Mouse (Mus musculus) testis, adult 2 months (tissue): ENCODE data around the gene Dst. TPM values are rescaled to one million over a fixed set of nuclear protein-coding genes. Genes with fewer than 3 reads are reported as not detected.

Experiments used
- H3K27ac ChIP-seq: fragments of 200-500 bp; 2 replicates; pipeline ENCODE4 v1.5.1; 2012; ENCODE audit warnings: low read depth, low read length; ENCODE audit not compliant: control insufficient read depth, insufficient read depth
- H3K27me3 ChIP-seq: fragments of 200-500 bp; 2 replicates; pipeline ENCODE4 v1.6.1; 2012; ENCODE audit warnings: mild to moderate bottlenecking, low read length, moderate library complexity; ENCODE audit not compliant: control insufficient read depth, insufficient read depth
- H3K36me3 ChIP-seq: fragments of 200-500 bp; 2 replicates; pipeline ENCODE4 v1.6.1; 2012; ENCODE audit warnings: mild to moderate bottlenecking, low read length; ENCODE audit not compliant: control insufficient read depth, insufficient read depth
- H3K4me1 ChIP-seq: fragments of 200-500 bp; 2 replicates; pipeline ENCODE4 v1.6.1; 2012; ENCODE audit warnings: low read length; ENCODE audit not compliant: control insufficient read depth, insufficient read depth
- H3K4me3 ChIP-seq: fragments of 200-500 bp; 2 replicates; pipeline ENCODE4 v1.5.1; 2012; ENCODE audit warnings: low read depth, mild to moderate bottlenecking, low read length, moderate library complexity, mixed read lengths; ENCODE audit not compliant: control insufficient read depth
- CTCF ChIP-seq: fragments of 200-500 bp; IDR thresholded peaks from 2 replicates; pipeline ENCODE4 v1.5.1; 2012; ENCODE audit warnings: low read depth, mild to moderate bottlenecking, inconsistent platforms, low read length, moderate library complexity; ENCODE audit not compliant: control insufficient read depth, insufficient read depth, insufficient replicate concordance
- POLR2A ChIP-seq: fragments of 200-500 bp; IDR thresholded peaks from 2 replicates; pipeline ENCODE4 v1.6.1; 2012; ENCODE audit warnings: low read depth, mild to moderate bottlenecking, inconsistent platforms, low read length, moderate library complexity; ENCODE audit not compliant: control insufficient read depth
- polyA plus RNA-seq: library from polyadenylated mRNA; depleted of rRNA; stranded (reverse); fragments of >200 nt; gene quantifications from 2 replicates; pipeline ENCODE4 v1.2.3, GENCODE M21; 2012

Dst gene
- polyA plus RNA-seq, 1 experiment, result 33.0 TPM

DNA sequence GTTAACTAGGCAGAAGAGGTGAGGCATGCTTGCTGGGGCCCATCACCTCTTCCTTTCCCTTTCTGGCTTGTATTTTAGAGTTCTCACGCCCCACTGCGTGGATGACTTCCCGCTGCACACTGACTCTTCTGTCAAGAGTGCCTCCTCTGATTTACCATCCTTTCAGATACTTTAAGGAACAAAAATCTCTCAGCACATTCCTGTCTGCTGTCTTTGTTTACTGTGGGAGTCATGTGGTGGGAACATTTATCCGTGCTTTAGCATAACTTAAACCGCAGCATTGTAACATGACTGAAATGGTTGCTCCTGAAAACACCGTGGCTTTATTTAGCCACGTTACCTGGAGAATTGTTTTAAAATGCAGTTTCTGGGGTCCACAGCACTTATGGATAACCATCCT lies 182.7 kb downstream of the Dst start:
- Histone ChIP-seq H3K27me3 (no peaks in the 10 kb centered on the region), H3K27ac (no peak overlapping the region), H3K36me3 (no peaks in the 10 kb centered on the region), H3K4me3 (no peak overlapping the region), H3K4me1 (no peaks in the 10 kb centered on the region)
- no peak for TF ChIP-seq POLR2A
- TF ChIP-seq CTCF, result no peak

GRCm38 (mm10) chr1:34093652-34094051 lies 185.6 kb downstream of the Dst start:
- H3K27ac ChIP-seq, result no peak overlapping the region
- H3K4me1 ChIP-seq, result no peaks in the 10 kb centered on the region
- no peaks in the 10 kb centered on the region for H3K36me3 ChIP-seq
- TF ChIP-seq POLR2A, result no peak
- TF ChIP-seq CTCF, result no peak
- H3K27me3 ChIP-seq, result no peaks in the 10 kb centered on the region
- no peak overlapping the region for H3K4me3 ChIP-seq

DNA sequence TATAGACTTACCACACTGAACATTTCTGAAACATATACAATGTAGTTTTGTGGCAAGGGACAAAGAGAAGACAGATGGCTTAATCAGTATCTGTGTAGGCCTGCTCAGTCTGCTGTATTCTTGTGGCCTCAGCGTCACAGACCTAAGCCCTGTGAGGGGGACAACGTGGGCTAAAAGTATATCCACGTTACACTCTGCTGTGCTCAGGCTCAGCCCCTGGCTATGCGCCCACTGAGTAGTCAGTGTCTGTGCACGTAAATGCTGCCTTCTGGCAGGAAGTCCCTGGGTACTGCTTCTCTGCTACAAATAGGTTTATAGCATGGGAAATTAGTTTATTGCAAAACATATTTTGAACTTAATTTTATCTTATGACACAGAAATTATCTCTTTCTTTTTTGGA lies 186.3 kb downstream of the Dst start:
- Histone ChIP-seq H3K27ac (no peak overlapping the region), H3K4me3 (no peak overlapping the region), H3K27me3 (no peaks in the 10 kb centered on the region), H3K4me1 (no peaks in the 10 kb centered on the region), H3K36me3 (no peaks in the 10 kb centered on the region)
- TF ChIP-seq CTCF (no peak), POLR2A (no peak)

GRCm38 (mm10) chr1:34095173-34095572 lies 187.1 kb downstream of the Dst start:
- no peaks in the 10 kb centered on the region for H3K27me3 ChIP-seq
- no peak overlapping the region for H3K27ac ChIP-seq
- no peaks in the 10 kb centered on the region for H3K36me3 ChIP-seq
- TF ChIP-seq CTCF (no peak), POLR2A (no peak)
- H3K4me3 ChIP-seq, result no peak overlapping the region
- H3K4me1 ChIP-seq, result no peaks in the 10 kb centered on the region

DNA sequence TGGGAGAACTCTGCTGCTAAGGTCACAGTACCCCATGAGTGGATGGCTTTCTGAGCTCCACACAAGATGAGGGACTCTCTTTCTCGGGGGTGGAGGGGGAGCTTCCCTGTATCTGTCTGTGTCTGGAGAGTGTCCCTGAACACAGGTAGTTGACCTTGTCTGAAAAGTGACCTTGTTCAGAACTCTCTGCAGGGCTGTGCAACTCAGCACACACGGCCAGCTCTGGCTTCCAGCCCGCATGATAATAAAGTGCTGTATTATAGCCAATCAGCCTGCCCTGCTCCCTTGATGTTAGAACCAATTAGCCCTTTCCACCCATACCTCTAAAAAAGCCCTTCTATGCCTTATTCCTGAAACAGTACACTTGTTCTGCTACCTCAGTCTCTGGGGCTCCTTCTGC lies 188.9 kb downstream of the Dst start:
- no peak overlapping the region for H3K27ac ChIP-seq

GRCm38 (mm10) chr1:34097640-34098039 lies 189.6 kb downstream of the Dst start:
- H3K4me1 ChIP-seq, result no peaks in the 10 kb centered on the region
- no peak overlapping the region for H3K4me3 ChIP-seq
- H3K36me3 ChIP-seq, result no peaks in the 10 kb centered on the region
- no peaks in the 10 kb centered on the region for H3K27me3 ChIP-seq
- H3K27ac ChIP-seq, result no peak overlapping the region
- TF ChIP-seq POLR2A, result no peak
- no peak for TF ChIP-seq CTCF

More for the DNA sequence above, 188.9 kb downstream of the Dst start:
- TF ChIP-seq POLR2A (no peak), CTCF (no peak)
- H3K4me3 ChIP-seq, result no peak overlapping the region
- H3K36me3 ChIP-seq, result no peaks in the 10 kb centered on the region
- H3K27me3 ChIP-seq, result no peaks in the 10 kb centered on the region
- no peaks in the 10 kb centered on the region for H3K4me1 ChIP-seq

DNA sequence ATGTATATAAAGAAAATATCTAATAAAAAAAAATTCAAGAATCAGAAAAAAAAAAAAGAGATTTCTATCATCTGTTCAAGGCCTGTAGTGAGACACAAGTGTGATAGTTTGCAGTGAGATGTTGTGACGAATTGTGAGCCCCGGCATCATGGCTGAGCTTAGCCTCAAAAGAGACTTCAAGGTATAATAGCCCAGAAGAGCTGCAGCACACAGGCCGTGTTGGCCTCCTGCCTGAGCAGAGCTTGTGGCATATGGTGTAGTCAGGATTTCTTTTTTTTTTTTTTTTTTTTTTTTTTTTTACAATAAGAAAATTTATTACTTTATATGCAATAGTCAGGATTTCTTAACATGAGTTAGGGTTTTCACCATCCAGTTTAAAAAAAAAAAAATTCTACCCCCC lies 191.4 kb downstream of the Dst start:
- H3K4me1 ChIP-seq, result no peaks in the 10 kb centered on the region
- H3K27ac ChIP-seq, result no peak overlapping the region
- no peaks in the 10 kb centered on the region for H3K27me3 ChIP-seq
- H3K36me3 ChIP-seq, result no peaks in the 10 kb centered on the region
- no peak overlapping the region for H3K4me3 ChIP-seq
- TF ChIP-seq CTCF, result no peak
- no peak for TF ChIP-seq POLR2A

- no peaks in the 10 kb centered on the region for H3K36me3 ChIP-seq
- H3K4me1 ChIP-seq, result no peaks in the 10 kb centered on the region
- no peaks in the 10 kb centered on the region for H3K27me3 ChIP-seq
- no peak for TF ChIP-seq CTCF
- no peak for TF ChIP-seq POLR2A
- no peak overlapping the region for H3K4me3 ChIP-seq
- H3K27ac ChIP-seq, result no peak overlapping the region
Observed at GRCm38 (mm10) chr1:34100385-34100784, 192.4 kb downstream of the Dst start.
